20 mouse cellular contexts compared by ENCODE assay signal in genomic region chrX:81080996-81081395, GRCm38 (mm10). TPM values are rescaled to one million over a fixed set of nuclear protein-coding genes. Genes with fewer than 3 reads are reported as not detected.
A peak's percentile ranks its signal among the peaks of the same experiment; 100 is the strongest.
DNase-seq lines count a peak whose midpoint lies in the region; ATAC-seq and TF ChIP-seq lines count a peak whose summit lies in the region.
"Had no signal": no experiment of that assay in that cellular context is flagged by ENCODE, and none has a peak within 500 bp of the region (broad histone marks: within the 10 kb centered on the region; RNA-seq: fewer than 3 reads in every experiment).

No protein-coding gene starts in this region.

- no peaks in the 10 kb centered on the region for H3K4me1 ChIP-seq in lung, embryonic 14.5 days (ENCODE audit: insufficient read depth)
- H3K4me1 ChIP-seq: embryonic facial prominence, embryonic 15.5 days; forebrain, embryonic 10.5 days; heart, embryonic 15.5 days; limb, embryonic 10.5 days had no signal

- no peak overlapping the region for H3K4me2 ChIP-seq in lung, embryonic 14.5 days
- H3K4me2 ChIP-seq: embryonic facial prominence, embryonic 15.5 days; heart, embryonic 15.5 days; liver, embryonic 11.5 days had no signal

- ATAC-seq in lung, embryonic 14.5 days (ENCODE audit: insufficient read depth), result no peak

- intact Hi-C loops in heart, postnatal 10 days (cut with DNase I), result no loop called here
- intact Hi-C loops in heart, postnatal 25 days (cut with DNase I), result no loop called here

- 39% methylated on average over 2 of the region's 2 CpGs for WGBS in lung, embryonic 14.5 days

- DNase-seq in cerebellum, postnatal 10 days, result peak; percentile 20 to 40
- no peak for DNase-seq in cerebellum, adult 11-12 months
- peak; percentile 17 to 22 for DNase-seq in heart, postnatal 10 days
- DNase-seq in heart, postnatal 25 days (ENCODE audit: low spot score), result no peak
- DNase-seq in lung, embryonic 14.5 days, result peak; percentile 64
- no peak for DNase-seq in lung, postnatal 25 days (ENCODE audit: low spot score)
- DNase-seq in adrenal gland, postnatal 25 days, result peak; percentile 18
- no peak for DNase-seq in c-Kit-positive CD71-positive TER-119-positive erythroid progenitor cells, embryonic 14.5 days (ENCODE audit: low spot score)
- DNase-seq: cerebellum, adult 11 months; gastrocnemius, postnatal 10 days; retina, postnatal 1 day; right cerebral cortex, postnatal 4 days; thymus, postnatal 14 days had no signal

- no peaks in the 10 kb centered on the region for H3K9me3 ChIP-seq in lung, embryonic 14.5 days (ENCODE audit: low read depth, low read length)
- H3K9me3 ChIP-seq: embryonic facial prominence, embryonic 15.5 days; forebrain, embryonic 10.5 days; heart, embryonic 15.5 days; limb, embryonic 10.5 days; midbrain, embryonic 10.5 days had no signal

- H3K27me3 ChIP-seq in lung, embryonic 14.5 days (ENCODE audit: insufficient read depth, low read length), result no peaks in the 10 kb centered on the region
- H3K27me3 ChIP-seq: embryonic facial prominence, embryonic 15.5 days; heart, embryonic 15.5 days had no signal

- H3K36me3 ChIP-seq in lung, embryonic 14.5 days (ENCODE audit: insufficient read depth), result no peaks in the 10 kb centered on the region
- H3K36me3 ChIP-seq: embryonic facial prominence, embryonic 15.5 days; forebrain, embryonic 10.5 days; heart, embryonic 15.5 days; limb, embryonic 10.5 days; midbrain, embryonic 10.5 days had no signal

- no peak overlapping the region for H3K9ac ChIP-seq in lung, embryonic 14.5 days
- H3K9ac ChIP-seq: embryonic facial prominence, embryonic 15.5 days; heart, embryonic 15.5 days had no signal

- TF ChIP-seq CTCF in lung, embryonic 14.5 days (IDR thresholded peaks at IDR 0.05; ENCODE audit: low read depth), result no peak

- no peak overlapping the region for H3K4me3 ChIP-seq in lung, embryonic 14.5 days (ENCODE audit: low read depth, low read length)
- H3K4me3 ChIP-seq: embryonic facial prominence, embryonic 15.5 days; forebrain, embryonic 10.5 days; heart, embryonic 15.5 days; layer of hippocampus, adult 2 months; limb, embryonic 10.5 days; midbrain, embryonic 10.5 days had no signal

- no peak overlapping the region for H3K27ac ChIP-seq in lung, embryonic 14.5 days (ENCODE audit: low read depth)
- H3K27ac ChIP-seq: embryonic facial prominence, embryonic 15.5 days; forebrain, embryonic 10.5 days; heart, embryonic 15.5 days; layer of hippocampus, adult 2 months; limb, embryonic 10.5 days; midbrain, embryonic 10.5 days had no signal

RNA-seq across cellular contexts. Expression of gene Tmem47, which starts 10.5 kb away (rescaled TPM):
- 10 to 100 TPM; 26.8 to 31.5 TPM for total RNA-seq in heart, postnatal 10 days (2021)
- total RNA-seq in heart, postnatal 25 days (2021), result 10 to 100 TPM; 19.4 to 31.3 TPM
- 27.3 and 30.5 TPM in 2 replicates for polyA plus RNA-seq in lung, embryonic 14.5 days (2014; fragmentation: Nextera tagmentation; extraction: Ambion mirVana)
- 21.2 and 28.7 TPM in 2 replicates for total RNA-seq in adrenal gland, postnatal 25 days (2021)

Comparison
In these comparisons a context has a peak if more than half of its experiments do, and no peak if none do; other contexts are left out.
1. DNase-seq: peak in cerebellum, postnatal 10 days (2 of 2), heart, postnatal 10 days (2 of 2), lung, embryonic 14.5 days (single experiment) and adrenal gland, postnatal 25 days (single experiment); none in cerebellum, adult 11-12 months (single experiment), heart, postnatal 25 days (single experiment), lung, postnatal 25 days (single experiment) and c-Kit-positive CD71-positive TER-119-positive erythroid progenitor cells, embryonic 14.5 days (single experiment).